Mouse (Mus musculus): ENCODE results near the gene Hspa1l. TPM values are rescaled to one million over a fixed set of nuclear protein-coding genes. Genes with fewer than 3 reads are reported as not detected.

The Hspa1l gene
- polyA plus RNA-seq, 2 experiments, result 0.47 to 0.85 TPM

DNA sequence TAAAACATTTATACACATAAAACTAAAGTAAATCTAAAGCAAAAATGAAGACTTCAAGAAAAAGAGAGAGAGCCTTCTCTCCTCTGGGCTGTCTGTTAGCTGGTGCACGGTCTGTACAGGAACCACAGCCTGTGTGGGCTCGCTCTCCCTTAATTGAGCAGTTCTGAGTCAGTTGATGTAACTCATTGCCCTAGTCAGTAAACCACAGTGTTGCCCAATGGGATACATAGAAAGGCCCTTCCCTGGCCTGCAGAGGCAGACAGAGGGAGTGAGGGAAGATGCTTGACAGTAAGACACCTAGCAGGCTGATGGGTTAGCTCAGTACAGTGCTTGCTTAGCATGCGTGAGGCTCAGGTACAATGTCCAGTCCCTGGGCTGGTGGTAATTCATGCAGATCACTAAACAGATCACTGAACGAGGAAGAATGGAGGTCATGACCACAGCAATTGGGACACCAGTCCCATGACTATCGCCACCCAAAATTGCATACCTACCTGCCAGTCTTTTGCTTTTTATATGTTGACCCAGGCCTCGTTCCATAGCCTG lies 34.5 kb upstream of the Hspa1l start:
- Histone ChIP-seq H3K4me1 (ENCODE audit: control insufficient read depth, insufficient read depth, low read length) (peaks cover 5% of the 10 kb centered on the region), H3K9ac (ENCODE audit: low read depth, low read length, severe bottlenecking) (no peak overlapping the region), H3K9me3 (ENCODE audit: control insufficient read depth, low read length) (no peaks in the 10 kb centered on the region), H3K4me3 (replicated peaks; ENCODE audit: low read length) (no peak overlapping the region), H3K36me3 (ENCODE audit: control insufficient read depth, insufficient read depth, low read length) (peaks cover 12% of the 10 kb centered on the region), H3K27ac (replicated peaks; ENCODE audit: low read depth, low read length) (no peak overlapping the region), H3K4me2 (replicated peaks; ENCODE audit: low read depth, low read length, severe bottlenecking) (no peak overlapping the region), H3K27me3 (ENCODE audit: control insufficient read depth, insufficient read depth, low read length) (no peaks in the 10 kb centered on the region)
- DNase-seq (ENCODE audit: low spot score), result no peak
- ATAC-seq (ENCODE audit: low FRiP score, low read depth), result no peak
- no peak for TF ChIP-seq POLR2A (IDR thresholded peaks at IDR 0.05; ENCODE audit: borderline replicate concordance, extremely low read depth, insufficient read depth, insufficient read length)
- 83% methylated on average over 6 of the region's 6 CpGs for WGBS

DNA sequence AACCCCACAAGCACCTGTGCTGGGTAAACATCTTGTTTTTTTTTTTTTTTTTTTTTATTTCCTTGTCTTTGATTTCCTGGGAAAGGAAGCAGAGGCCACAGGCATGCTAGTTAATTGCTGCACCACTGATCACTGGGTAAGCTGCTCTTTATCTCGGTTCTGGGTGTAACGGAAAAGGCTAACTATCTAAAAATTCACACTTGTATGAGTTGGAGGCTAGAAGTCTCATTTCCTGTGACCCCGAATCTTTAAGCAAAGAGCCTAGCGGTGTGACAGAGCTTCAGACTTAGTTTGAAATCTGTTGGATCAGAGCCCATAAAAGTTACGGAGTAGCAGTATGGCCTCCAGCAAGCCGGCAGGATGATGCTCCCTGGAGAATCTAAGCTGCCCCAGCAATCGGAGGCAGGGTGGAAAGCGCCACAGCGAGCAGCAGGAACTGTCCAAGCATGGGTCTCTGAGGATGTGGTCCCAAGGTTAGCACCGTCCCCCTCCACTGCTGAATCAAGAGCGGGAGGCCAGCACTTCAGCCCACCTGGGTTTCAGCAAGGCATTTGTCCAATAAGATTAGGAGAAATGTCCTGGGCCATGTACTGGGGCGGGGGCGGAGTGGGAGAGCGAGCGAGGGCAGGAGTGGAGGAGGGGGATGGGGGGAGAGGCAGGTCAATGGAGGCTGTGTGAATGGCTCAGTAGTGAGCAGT lies 31.0 kb upstream of the Hspa1l start:
- peak overlapping the region; percentile 49 for H3K4me2 ChIP-seq (replicated peaks; ENCODE audit: low read depth, low read length, severe bottlenecking)
- no peak for TF ChIP-seq POLR2A (IDR thresholded peaks at IDR 0.05; ENCODE audit: borderline replicate concordance, extremely low read depth, insufficient read depth, insufficient read length)
- 4% methylated on average over 15 of the region's 15 CpGs for WGBS
- H3K4me1 ChIP-seq (ENCODE audit: control insufficient read depth, insufficient read depth, low read length), result peaks cover 5% of the 10 kb centered on the region
- no peaks in the 10 kb centered on the region for H3K36me3 ChIP-seq (ENCODE audit: control insufficient read depth, insufficient read depth, low read length)
- no peaks in the 10 kb centered on the region for H3K27me3 ChIP-seq (ENCODE audit: control insufficient read depth, insufficient read depth, low read length)
- H3K9me3 ChIP-seq (ENCODE audit: control insufficient read depth, low read length), result no peaks in the 10 kb centered on the region
- no peak for DNase-seq (ENCODE audit: low spot score)
- H3K4me3 ChIP-seq (replicated peaks; ENCODE audit: low read length), result peak overlapping the region; percentile 25
- ATAC-seq (ENCODE audit: low FRiP score, low read depth), result peak; percentile 60; the same call in 1 of the 2 replicates
- H3K27ac ChIP-seq (replicated peaks; ENCODE audit: low read depth, low read length), result 0 out of 2 replicates have a peak overlapping the region, but pooled peaks have one; percentile 4
- peak overlapping the region; percentile 48 for H3K9ac ChIP-seq (ENCODE audit: low read depth, low read length, severe bottlenecking)

- no peak overlapping the region for H3K4me2 ChIP-seq (replicated peaks; ENCODE audit: low read depth, low read length, severe bottlenecking)
- DNase-seq (ENCODE audit: low spot score) (no peak), ATAC-seq (ENCODE audit: low FRiP score, low read depth) (no peak)
- no peak overlapping the region for H3K27ac ChIP-seq (replicated peaks; ENCODE audit: low read depth, low read length)
- H3K4me1 ChIP-seq (ENCODE audit: control insufficient read depth, insufficient read depth, low read length), result peaks cover 5% of the 10 kb centered on the region
- H3K9me3 ChIP-seq (ENCODE audit: control insufficient read depth, low read length), result no peaks in the 10 kb centered on the region
- H3K4me3 ChIP-seq (replicated peaks; ENCODE audit: low read length), result no peak overlapping the region
- no peak for TF ChIP-seq POLR2A (IDR thresholded peaks at IDR 0.05; ENCODE audit: borderline replicate concordance, extremely low read depth, insufficient read depth, insufficient read length)
- no peak overlapping the region for H3K9ac ChIP-seq (ENCODE audit: low read depth, low read length, severe bottlenecking)
- 80% methylated on average over 4 of the region's 4 CpGs for WGBS
- H3K36me3 ChIP-seq (ENCODE audit: control insufficient read depth, insufficient read depth, low read length), result no peaks in the 10 kb centered on the region
- no peaks in the 10 kb centered on the region for H3K27me3 ChIP-seq (ENCODE audit: control insufficient read depth, insufficient read depth, low read length)
Observed at GRCm38 (mm10) chr17:34943128-34943815, 29.2 kb upstream of the Hspa1l start.

GRCm38 (mm10) chr17:34944362-34944761 lies 28.1 kb upstream of the Hspa1l start:
- H3K27ac ChIP-seq (replicated peaks; ENCODE audit: low read depth, low read length), result no peak overlapping the region
- ATAC-seq (ENCODE audit: low FRiP score, low read depth), result no peak
- no peak overlapping the region for H3K4me2 ChIP-seq (replicated peaks; ENCODE audit: low read depth, low read length, severe bottlenecking)
- H3K36me3 ChIP-seq (ENCODE audit: control insufficient read depth, insufficient read depth, low read length), result peaks cover under 1% of the 10 kb centered on the region
- TF ChIP-seq POLR2A (IDR thresholded peaks at IDR 0.05; ENCODE audit: borderline replicate concordance, extremely low read depth, insufficient read depth, insufficient read length), result no peak
- no peaks in the 10 kb centered on the region for H3K9me3 ChIP-seq (ENCODE audit: control insufficient read depth, low read length)
- no peak overlapping the region for H3K9ac ChIP-seq (ENCODE audit: low read depth, low read length, severe bottlenecking)
- no peak for DNase-seq (ENCODE audit: low spot score)
- no peaks in the 10 kb centered on the region for H3K27me3 ChIP-seq (ENCODE audit: control insufficient read depth, insufficient read depth, low read length)
- peaks cover 5% of the 10 kb centered on the region for H3K4me1 ChIP-seq (ENCODE audit: control insufficient read depth, insufficient read depth, low read length)
- no peak overlapping the region for H3K4me3 ChIP-seq (replicated peaks; ENCODE audit: low read length)

DNA sequence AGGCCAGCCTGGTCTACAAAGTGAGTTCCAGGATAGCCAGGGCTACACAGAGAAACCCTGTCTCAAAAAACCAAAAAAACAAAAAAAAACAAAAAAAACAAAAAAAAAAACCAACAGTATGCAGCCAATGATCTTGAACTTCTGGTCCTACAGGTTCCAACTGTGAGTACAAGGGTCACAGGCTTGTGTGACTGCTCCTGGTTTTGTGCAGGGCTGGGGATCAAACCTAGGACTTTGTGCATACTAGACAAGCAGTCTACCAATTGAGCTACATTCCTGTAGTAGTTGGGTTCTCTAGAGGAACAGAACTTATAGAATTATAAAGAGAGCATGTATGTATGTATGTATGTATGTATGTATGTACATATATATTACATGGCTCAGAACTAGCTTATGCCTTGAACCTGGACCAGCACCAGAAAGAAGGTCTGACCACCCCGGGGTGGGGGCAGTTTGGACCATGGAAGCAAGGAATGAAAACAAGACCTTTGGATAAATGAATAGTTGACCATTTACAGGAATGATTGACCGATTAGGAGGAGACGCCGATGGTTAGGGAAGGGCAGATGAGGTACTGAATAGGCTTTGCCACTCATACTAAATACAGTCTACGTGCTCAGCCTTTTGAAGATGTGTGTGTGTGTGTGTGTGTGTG lies 25.9 kb upstream of the Hspa1l start:
- H3K27ac ChIP-seq (replicated peaks; ENCODE audit: low read depth, low read length), result no peak overlapping the region
- no peak overlapping the region for H3K4me2 ChIP-seq (replicated peaks; ENCODE audit: low read depth, low read length, severe bottlenecking)
- ATAC-seq (ENCODE audit: low FRiP score, low read depth) (no peak), DNase-seq (ENCODE audit: low spot score) (no peak)
- H3K4me3 ChIP-seq (replicated peaks; ENCODE audit: low read length), result no peak overlapping the region
- peaks cover 11% of the 10 kb centered on the region for H3K4me1 ChIP-seq (ENCODE audit: control insufficient read depth, insufficient read depth, low read length)
- peaks cover 23% of the 10 kb centered on the region for H3K36me3 ChIP-seq (ENCODE audit: control insufficient read depth, insufficient read depth, low read length)
- TF ChIP-seq POLR2A (IDR thresholded peaks at IDR 0.05; ENCODE audit: borderline replicate concordance, extremely low read depth, insufficient read depth, insufficient read length), result no peak
- H3K27me3 ChIP-seq (ENCODE audit: control insufficient read depth, insufficient read depth, low read length), result no peaks in the 10 kb centered on the region
- no peaks in the 10 kb centered on the region for H3K9me3 ChIP-seq (ENCODE audit: control insufficient read depth, low read length)
- WGBS, result 88% methylated on average over 5 of the region's 5 CpGs
- H3K9ac ChIP-seq (ENCODE audit: low read depth, low read length, severe bottlenecking), result no peak overlapping the region

All from limb, embryonic 14.5 days (tissue).